Mouse (Mus musculus) heart, embryonic 12.5 days (tissue): ENCODE results near the gene Akap12. TPM values are rescaled to one million over a fixed set of nuclear protein-coding genes. Genes with fewer than 3 reads are reported as not detected.
A peak's percentile ranks its signal among the peaks of the same experiment; 100 is the strongest.

Source experiments
- ATAC-seq: fragments of 200-750 bp; cut with Nextera tagmentation; 2 replicates; pipeline ENCODE4 v1.8.0; 2017; ENCODE audit warnings: moderate TSS enrichment, moderate library complexity; ENCODE audit not compliant: insufficient number of reproducible peaks, low FRiP score
- H3K27ac ChIP-seq: fragments of 300-500 bp; sonication (generic); 2 replicates; pipeline ENCODE4 v1.5.1; 2016; ENCODE audit warnings: mild to moderate bottlenecking, moderate library complexity; ENCODE audit not compliant: poor library complexity, severe bottlenecking
- H3K27me3 ChIP-seq: fragments of 300-500 bp; sonication (generic); replicated peaks from 2 replicates; pipeline ENCODE4 v1.6.1; 2016; ENCODE audit warnings: mild to moderate bottlenecking, moderate library complexity
- H3K36me3 ChIP-seq: fragments of 300-500 bp; sonication (generic); 2 replicates; pipeline ENCODE4 v1.6.1; 2016; ENCODE audit warnings: mild to moderate bottlenecking, moderate library complexity
- H3K4me1 ChIP-seq: fragments of 300-500 bp; sonication (generic); replicated peaks from 2 replicates; pipeline ENCODE4 v1.6.1; 2016; ENCODE audit warnings: mild to moderate bottlenecking
- H3K4me2 ChIP-seq: fragments of 300-500 bp; sonication (generic); 2 replicates; pipeline ENCODE4 v1.6.1; 2016; ENCODE audit warnings: mild to moderate bottlenecking, moderate library complexity
- H3K4me3 ChIP-seq: fragments of 300-500 bp; sonication (generic); 2 replicates; pipeline ENCODE4 v1.5.1; 2016; ENCODE audit warnings: mild to moderate bottlenecking
- H3K9ac ChIP-seq: fragments of 300-500 bp; sonication (generic); 2 replicates; pipeline ENCODE4 v1.6.1; 2016; ENCODE audit warnings: mild to moderate bottlenecking, moderate library complexity
- H3K9me3 ChIP-seq: fragments of 300-500 bp; sonication (generic); replicated peaks from 2 replicates; pipeline ENCODE4 v1.6.1; 2016; ENCODE audit warnings: mild to moderate bottlenecking, moderate library complexity
- WGBS: fragments of 180-500 bp; shearing (Covaris S2); methylation state at CpG from one replicate; pipeline ENCODE4 v1.1.7; 2016; 5-methylcytosine and 5-hydroxymethylcytosine counted together
- polyA plus RNA-seq: library from polyadenylated mRNA; unstranded; fragments of >200 nt; fragmentation: Nextera tagmentation; extraction: Ambion mirVana; gene quantifications from 2 replicates; pipeline ENCODE4 v1.2.1, GENCODE M21; 2016

The Akap12 gene
- polyA plus RNA-seq = 52.6 and 54.2 TPM in 2 replicates

DNA sequence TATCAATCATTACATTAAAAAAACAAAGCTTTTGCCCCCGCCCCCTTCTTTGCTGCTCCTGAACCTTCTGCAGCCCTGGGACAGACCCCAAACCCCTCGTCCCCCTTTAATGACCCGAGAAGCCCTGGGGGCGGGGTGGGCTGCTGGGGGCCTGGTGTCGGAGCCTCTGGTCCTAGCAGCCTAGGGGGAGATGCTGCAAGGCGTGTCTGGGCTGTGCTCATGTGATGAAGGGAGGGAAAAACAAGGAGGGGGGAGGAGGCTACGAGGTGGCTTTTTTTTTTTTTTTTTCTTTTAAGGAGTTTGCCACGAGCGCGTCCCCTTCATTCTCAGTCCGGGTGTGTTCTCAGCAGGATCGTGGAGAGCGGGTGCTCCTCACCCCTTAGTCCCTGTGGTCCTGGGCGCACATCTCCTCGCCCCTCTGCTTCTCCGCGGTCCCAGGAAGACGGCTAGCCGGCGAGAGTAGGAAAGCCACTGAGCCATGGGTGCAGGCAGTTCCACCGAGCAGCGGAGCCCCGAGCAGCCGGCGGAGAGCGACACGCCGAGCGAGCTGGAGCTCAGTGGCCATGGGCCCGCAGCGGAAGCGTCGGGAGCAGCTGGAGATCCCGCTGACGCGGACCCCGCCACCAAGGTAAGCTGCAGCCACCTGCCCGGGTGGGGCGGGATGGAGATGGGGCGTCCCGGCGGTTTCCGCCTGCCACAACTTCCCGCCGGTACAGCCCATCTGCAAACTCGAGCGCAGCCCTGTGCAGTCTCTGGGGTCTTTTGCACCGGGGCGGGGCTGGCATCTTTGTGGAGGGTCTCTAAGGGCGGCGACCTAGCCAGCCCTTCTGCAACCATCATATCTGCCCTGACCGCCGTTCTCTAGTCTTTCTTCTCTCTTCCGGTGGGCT is at the start of gene Akap12:
Gene Akap12 (plus strand): TSS at position 340 of the 890 bp plus-strand sequence.
- under 1% methylated on average over 54 of the region's 54 CpGs for WGBS
- no peaks in the 10 kb centered on the region for H3K27me3 ChIP-seq
- peak within 1 kb of the TSS; percentile 35; the same call in 1 of the 2 replicates for H3K27ac ChIP-seq

DNA sequence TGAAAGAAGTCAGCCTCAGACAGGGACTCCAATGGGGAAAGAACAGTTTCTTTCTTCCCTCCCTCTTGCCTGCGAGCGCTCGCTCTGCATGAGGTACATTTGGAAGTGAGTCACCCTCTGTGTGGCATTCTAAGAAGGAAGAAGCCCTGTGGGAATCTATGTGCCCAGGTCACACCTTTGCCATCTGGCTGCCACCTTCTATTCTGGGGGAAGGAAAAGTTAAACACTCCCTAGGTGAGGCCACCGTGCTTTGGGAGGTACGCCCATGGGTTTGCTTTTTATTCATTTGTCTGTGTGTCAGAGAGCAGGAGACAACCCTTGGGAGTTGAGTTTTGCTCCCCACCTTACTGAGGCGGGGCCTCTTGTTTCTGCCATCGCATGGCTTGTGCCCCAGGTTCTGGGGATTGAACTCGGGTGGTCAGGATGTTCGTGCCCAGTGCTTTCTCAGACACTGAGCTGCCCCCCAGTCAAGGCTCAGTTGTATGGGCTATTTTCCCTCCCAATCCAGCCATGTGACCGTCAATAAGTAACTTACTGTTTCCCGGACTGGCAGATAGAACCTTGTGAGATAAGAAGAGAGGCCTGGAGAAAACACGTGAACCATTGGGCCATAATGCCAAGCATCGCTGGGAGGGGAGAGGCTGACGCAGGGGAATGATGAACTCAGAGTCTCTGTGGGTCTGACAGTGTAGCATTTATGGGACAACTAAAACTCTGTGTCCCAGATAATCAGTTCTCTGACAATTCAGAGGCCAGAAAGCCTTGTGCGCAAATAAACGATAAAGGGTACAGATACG is 35.4 kb upstream of the Akap12 start:
- H3K36me3 ChIP-seq = no peaks in the 10 kb centered on the region
- H3K27ac ChIP-seq = no peak overlapping the region
- no peak overlapping the region for H3K4me3 ChIP-seq
- no peak overlapping the region for H3K4me2 ChIP-seq
- H3K27me3 ChIP-seq = no peaks in the 10 kb centered on the region
- WGBS = 63% methylated on average over 17 of the region's 17 CpGs
- ATAC-seq = no peak
- H3K9ac ChIP-seq = no peak overlapping the region
- peaks cover 12% of the 10 kb centered on the region for H3K4me1 ChIP-seq
- H3K9me3 ChIP-seq = no peaks in the 10 kb centered on the region

More for the DNA sequence above, at the start of gene Akap12:
- Histone ChIP-seq H3K4me3 (peak within 1 kb of the TSS; percentile 89), H3K9me3 (no peaks in the 10 kb centered on the region), H3K4me2 (peak within 1 kb of the TSS; percentile 96), H3K36me3 (no peaks in the 10 kb centered on the region), H3K4me1 (peaks cover 7% of the 10 kb centered on the region), H3K9ac (peak within 1 kb of the TSS; percentile 77)
- peak; percentile 53 for ATAC-seq

DNA sequence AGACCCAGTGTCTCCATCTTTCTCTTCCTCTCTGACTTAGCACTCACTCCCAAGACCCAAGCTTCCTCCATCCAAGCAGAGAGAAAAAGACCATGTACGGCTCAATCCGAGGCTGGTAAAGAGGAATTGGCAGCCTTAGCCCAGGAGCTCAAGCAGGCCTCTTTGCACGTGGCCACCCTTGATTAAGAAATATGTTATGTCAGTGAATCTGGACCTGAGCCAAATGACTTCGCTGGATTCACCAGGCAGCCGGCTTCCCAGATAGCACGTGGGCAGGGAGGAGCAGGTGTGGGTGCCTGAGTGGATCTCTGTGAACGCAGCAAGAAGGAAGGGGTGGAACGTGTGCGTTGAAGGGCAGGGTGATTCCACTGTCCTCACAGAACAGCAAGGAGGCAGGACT is 33.1 kb upstream of the Akap12 start:
- Histone ChIP-seq H3K27me3 (no peaks in the 10 kb centered on the region), H3K4me3 (no peak overlapping the region), H3K9me3 (no peaks in the 10 kb centered on the region), H3K4me2 (no peak overlapping the region), H3K4me1 (peaks cover 12% of the 10 kb centered on the region), H3K9ac (0 out of 2 replicates have a peak overlapping the region, but pooled peaks have one; percentile 3), H3K27ac (no peak overlapping the region), H3K36me3 (no peaks in the 10 kb centered on the region)
- no peak for ATAC-seq
- WGBS = 26% methylated on average over 9 of the region's 9 CpGs

DNA sequence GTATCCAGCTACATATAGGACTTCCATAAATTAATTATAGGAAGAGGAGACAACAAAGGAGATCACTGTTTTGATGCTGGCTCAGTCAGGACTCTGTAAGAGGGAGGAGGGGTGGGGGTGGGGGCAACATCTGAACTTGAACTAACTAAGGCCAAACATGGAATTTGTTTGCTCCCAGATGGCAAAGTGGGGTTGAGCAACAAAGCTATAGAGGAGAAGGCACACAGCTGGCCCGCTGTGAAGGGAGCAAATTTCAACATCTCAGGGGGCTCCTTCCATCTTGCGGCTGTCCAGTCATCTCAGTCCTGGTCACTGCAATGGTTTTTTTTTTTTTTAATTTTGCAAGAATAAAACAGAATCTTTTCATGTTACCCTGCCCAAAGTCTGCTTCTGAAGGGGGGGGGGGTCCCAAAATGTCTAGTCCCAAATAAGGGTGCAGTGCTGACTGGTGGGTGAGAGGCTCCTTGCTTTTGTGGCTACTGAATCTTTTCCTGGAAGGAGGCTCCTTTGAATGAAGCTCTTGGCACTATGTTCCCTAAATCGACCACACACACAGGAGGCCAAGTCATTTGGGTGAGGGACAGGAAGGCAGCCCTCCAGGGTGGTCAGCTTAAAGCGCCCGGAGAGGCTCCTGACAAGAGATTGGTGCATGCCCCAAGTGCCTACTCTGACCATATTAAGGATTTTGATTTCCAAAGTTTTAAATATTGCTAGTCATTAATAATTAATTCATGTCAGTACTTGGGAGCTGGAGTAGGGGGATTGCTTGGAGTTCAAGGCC is 26.2 kb upstream of the Akap12 start:
- H3K4me1 ChIP-seq = no peaks in the 10 kb centered on the region
- no peak overlapping the region for H3K27ac ChIP-seq
- no peaks in the 10 kb centered on the region for H3K27me3 ChIP-seq
- no peak overlapping the region for H3K4me3 ChIP-seq
- no peak overlapping the region for H3K9ac ChIP-seq
- WGBS = 70% methylated on average over 5 of the region's 5 CpGs
- ATAC-seq = no peak
- no peak overlapping the region for H3K4me2 ChIP-seq
- H3K36me3 ChIP-seq = no peaks in the 10 kb centered on the region
- no peaks in the 10 kb centered on the region for H3K9me3 ChIP-seq

DNA sequence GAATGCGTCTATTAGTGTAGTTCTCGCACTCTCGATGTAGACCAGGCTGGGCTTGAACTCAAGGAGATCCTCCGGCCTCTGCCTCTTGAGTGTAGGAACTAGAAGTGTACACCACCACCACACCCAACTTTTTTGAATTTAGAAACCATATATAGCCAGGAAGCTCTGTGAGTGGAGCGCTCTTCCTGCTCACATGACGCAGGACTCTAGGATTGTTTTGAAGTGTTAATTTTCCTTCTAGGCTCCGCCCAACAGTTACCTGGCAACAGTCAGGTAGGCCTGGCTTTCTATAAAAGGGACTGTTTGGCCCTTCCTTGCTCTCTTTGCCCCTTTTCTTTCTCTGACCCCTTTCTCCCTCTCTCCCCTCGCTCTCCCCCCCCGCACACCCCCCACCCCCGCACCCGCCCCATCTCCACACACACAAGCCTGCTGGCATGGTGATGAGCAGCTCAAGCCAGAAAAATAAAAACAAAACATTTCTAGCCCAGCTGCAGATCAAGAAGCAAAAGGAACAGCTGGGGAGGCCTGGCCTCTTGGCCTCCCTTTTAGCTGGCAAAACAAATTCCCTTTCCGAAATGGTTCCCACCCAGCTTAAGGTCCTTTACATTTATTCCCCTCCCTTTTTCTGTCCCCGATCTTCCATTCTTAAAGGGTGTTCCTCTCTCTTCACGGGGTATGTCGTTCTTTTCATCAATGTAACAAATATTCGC is 22.4 kb upstream of the Akap12 start:
- WGBS = 84% methylated on average over 16 of the region's 16 CpGs

DNA sequence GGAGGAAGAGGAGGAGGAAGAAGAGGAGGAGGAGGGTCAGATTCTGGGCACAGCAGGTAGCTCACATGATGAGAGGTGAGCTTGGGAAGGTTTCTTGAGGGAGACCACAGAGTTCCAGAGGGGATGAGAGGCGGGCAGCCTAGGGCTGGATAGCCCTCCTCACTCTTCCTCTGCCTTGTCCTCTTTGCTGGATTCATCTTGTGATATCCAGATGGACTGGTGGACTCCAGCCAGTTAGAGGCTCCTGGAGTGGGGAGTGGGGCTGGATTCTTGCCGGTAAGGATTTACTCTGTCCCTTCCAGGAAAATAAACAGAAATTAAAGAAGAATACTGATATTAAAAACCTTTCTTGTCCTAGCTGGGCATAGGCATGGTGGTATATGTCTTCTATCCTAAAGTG is 20.4 kb upstream of the Akap12 start:
- Histone ChIP-seq H3K4me1 (no peaks in the 10 kb centered on the region), H3K4me2 (no peak overlapping the region), H3K9ac (no peak overlapping the region), H3K27ac (no peak overlapping the region), H3K9me3 (no peaks in the 10 kb centered on the region), H3K36me3 (no peaks in the 10 kb centered on the region), H3K27me3 (no peaks in the 10 kb centered on the region), H3K4me3 (no peak overlapping the region)
- ATAC-seq = no peak
- WGBS = 62% methylated on average over 2 of the region's 2 CpGs

More for the DNA sequence above, 22.4 kb upstream of the Akap12 start:
- Histone ChIP-seq H3K4me1 (no peaks in the 10 kb centered on the region), H3K4me3 (no peak overlapping the region), H3K36me3 (no peaks in the 10 kb centered on the region), H3K9me3 (no peaks in the 10 kb centered on the region), H3K27me3 (no peaks in the 10 kb centered on the region), H3K27ac (no peak overlapping the region), H3K4me2 (no peak overlapping the region), H3K9ac (no peak overlapping the region)
- ATAC-seq = no peak

DNA sequence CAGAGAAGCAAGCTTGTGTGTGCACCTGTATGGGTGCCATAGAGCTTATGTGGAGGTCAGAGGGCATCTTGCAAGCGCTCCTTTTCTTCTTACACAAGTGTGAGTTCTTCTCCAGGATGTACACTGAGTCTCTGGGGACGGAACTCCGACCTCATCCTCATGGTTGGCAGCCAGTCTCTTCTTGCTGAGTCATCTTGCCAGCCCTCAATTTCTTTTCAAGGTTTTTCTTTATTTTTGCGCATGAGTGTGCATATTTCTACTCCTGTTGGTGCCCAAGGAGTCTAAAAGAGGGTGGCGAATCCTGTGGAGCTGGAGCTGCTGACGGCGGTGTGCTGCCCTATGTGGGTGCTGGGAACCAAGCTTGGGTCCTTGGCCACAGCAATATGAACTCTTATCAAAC is 19.8 kb upstream of the Akap12 start:
- Histone ChIP-seq H3K36me3 (no peaks in the 10 kb centered on the region), H3K4me1 (no peaks in the 10 kb centered on the region), H3K27ac (no peak overlapping the region), H3K4me3 (no peak overlapping the region), H3K27me3 (no peaks in the 10 kb centered on the region), H3K9ac (no peak overlapping the region), H3K4me2 (no peak overlapping the region), H3K9me3 (no peaks in the 10 kb centered on the region)
- 86% methylated on average over 7 of the region's 7 CpGs for WGBS
- ATAC-seq = no peak

DNA sequence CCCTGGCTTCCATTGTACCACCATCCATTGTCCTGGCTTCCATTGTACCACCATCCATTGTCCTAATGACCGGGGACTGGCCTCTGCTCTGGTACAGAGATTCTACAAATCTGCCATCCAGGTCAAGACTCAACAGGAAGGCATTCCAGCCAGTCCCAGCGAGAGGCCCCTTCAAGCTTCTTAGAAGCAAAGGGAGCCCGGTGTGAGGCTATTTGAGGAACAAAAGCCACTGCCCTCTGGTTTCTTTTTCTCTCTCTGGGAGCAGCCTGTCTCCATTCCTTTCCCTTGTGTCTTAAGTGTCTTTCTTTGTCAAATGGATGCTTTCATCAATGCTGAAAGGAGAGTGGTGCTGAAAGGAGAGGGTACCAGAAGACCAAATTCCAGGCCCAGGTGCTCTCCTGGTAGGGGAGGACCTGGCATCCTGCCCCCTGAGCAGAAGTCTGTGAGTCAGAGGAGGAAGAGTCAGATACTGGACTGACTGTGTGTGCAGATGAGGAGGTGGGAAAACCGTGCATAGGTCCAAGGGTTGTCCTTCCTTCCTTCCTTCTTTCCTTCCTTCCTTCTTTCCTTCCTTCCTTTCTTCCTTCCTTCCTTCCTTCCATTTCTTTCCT is 16.8 kb upstream of the Akap12 start:
- no peak overlapping the region for H3K4me3 ChIP-seq
- H3K27me3 ChIP-seq = no peaks in the 10 kb centered on the region
- no peaks in the 10 kb centered on the region for H3K4me1 ChIP-seq
- H3K9me3 ChIP-seq = no peaks in the 10 kb centered on the region
- 36% methylated on average over 4 of the region's 4 CpGs for WGBS
- no peaks in the 10 kb centered on the region for H3K36me3 ChIP-seq
- no peak overlapping the region for H3K9ac ChIP-seq
- H3K27ac ChIP-seq = no peak overlapping the region
- H3K4me2 ChIP-seq = no peak overlapping the region
- no peak for ATAC-seq

DNA sequence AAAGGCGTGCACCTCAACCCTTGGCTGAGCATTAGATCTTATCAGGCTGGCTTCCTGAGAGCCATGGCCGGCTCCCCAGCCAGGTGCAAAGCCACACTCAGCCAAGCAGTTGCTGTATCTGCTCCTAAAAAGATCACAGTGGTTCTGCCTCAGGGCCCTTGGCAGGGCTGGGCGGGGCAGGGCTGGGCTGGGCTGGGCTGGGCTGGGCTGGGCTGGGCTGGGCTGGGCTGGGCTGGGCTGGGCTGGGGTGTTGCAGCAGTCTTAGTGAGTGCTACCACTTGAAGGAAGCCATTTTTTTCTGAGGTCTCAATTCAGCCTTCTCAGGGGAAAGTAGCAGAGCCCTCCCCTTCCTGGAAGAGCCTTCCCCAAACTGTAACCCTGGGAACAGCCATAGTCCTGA is 15.5 kb upstream of the Akap12 start:
- 74% methylated on average over 3 of the region's 3 CpGs for WGBS
- Histone ChIP-seq H3K27me3 (no peaks in the 10 kb centered on the region), H3K4me2 (no peak overlapping the region), H3K9ac (no peak overlapping the region), H3K4me3 (no peak overlapping the region), H3K9me3 (no peaks in the 10 kb centered on the region), H3K4me1 (no peaks in the 10 kb centered on the region), H3K36me3 (no peaks in the 10 kb centered on the region), H3K27ac (no peak overlapping the region)
- no peak for ATAC-seq

DNA sequence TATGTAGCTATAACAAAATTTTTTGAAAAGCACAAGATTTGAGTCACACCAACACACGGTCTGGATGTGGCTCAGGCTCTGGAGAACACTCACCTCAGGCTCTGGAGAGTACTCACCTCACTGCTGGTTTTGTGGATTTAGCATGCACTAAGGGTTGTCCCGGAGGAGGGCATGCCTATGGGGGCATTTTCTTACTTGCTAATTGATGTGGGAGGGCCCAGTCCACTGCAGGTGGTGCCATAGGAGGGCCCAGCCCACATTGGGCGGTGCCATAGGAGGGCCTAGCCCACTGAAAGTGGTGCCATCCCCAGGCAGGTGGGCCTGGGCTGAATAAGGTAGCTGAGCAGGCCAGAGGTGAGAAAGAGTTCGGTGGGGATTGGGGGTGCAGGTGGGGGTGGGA is 12.6 kb upstream of the Akap12 start:
- Histone ChIP-seq H3K9ac (no peak overlapping the region), H3K4me3 (no peak overlapping the region), H3K4me2 (no peak overlapping the region), H3K27ac (no peak overlapping the region), H3K9me3 (no peaks in the 10 kb centered on the region), H3K27me3 (no peaks in the 10 kb centered on the region), H3K4me1 (no peaks in the 10 kb centered on the region), H3K36me3 (no peaks in the 10 kb centered on the region)
- ATAC-seq = no peak
- WGBS = 74% methylated on average over 4 of the region's 4 CpGs
